Mouse (Mus musculus): ENCODE data around the gene Stac2. TPM values are rescaled to one million over a fixed set of nuclear protein-coding genes. Genes with fewer than 3 reads are reported as not detected.

The Stac2 gene
- polyA plus RNA-seq, 1 experiment from 2014 or later: 0.17 TPM

DNA sequence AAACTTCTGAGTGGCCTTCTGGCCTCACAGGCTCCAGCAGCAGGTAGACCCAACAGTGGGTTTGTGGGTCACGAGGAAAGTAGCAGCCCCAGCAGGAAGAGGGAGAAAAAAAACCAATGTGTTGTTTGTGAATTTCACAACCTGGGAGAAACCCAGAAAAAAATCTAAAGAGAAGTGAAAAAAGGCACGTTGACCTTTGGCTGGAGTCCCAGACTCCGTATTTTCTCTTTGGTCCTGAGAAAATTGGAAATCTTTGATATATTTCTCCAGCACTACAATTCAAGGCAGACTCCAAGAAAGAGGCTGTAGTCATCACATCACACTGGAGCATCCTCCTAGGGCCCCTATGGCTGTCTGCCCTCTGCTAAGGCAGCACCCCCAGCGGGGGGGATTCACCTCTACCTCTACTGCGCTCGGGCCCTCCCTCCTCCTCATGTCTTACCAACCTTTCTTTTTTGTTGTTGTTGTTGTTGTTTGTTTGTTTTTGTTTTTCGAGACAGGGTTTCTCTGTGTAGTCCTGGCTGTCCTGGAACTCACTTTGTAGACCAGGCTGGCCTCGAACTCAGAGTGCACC lies 55.8 kb downstream of the Stac2 start:
- DNase-seq (ENCODE audit: low spot score) (no peak), ATAC-seq (ENCODE audit: insufficient number of reproducible peaks, low FRiP score, low TSS enrichment, low read depth) (no peak)
- peaks cover 16% of the 10 kb centered on the region for H3K27me3 ChIP-seq (ENCODE audit: control insufficient read depth, insufficient read depth, low read length)
- 81% methylated on average over 8 of the region's 8 CpGs for WGBS
- H3K4me3 ChIP-seq (ENCODE audit: low read depth, low read length): no peak overlapping the region
- H3K36me3 ChIP-seq (ENCODE audit: control insufficient read depth, insufficient read depth, low read length): no peaks in the 10 kb centered on the region
- peaks cover 24% of the 10 kb centered on the region; the same call in 1 of the 2 replicates for H3K4me1 ChIP-seq (ENCODE audit: control insufficient read depth, insufficient read depth, low read length)
- H3K9me3 ChIP-seq (ENCODE audit: control insufficient read depth, low read length): no peaks in the 10 kb centered on the region
- H3K9ac ChIP-seq (ENCODE audit: low read length): no peak overlapping the region
- no peak overlapping the region for H3K4me2 ChIP-seq (ENCODE audit: low read depth, severe bottlenecking)
- H3K27ac ChIP-seq (replicated peaks; ENCODE audit: low read depth, low read length): no peak overlapping the region

DNA sequence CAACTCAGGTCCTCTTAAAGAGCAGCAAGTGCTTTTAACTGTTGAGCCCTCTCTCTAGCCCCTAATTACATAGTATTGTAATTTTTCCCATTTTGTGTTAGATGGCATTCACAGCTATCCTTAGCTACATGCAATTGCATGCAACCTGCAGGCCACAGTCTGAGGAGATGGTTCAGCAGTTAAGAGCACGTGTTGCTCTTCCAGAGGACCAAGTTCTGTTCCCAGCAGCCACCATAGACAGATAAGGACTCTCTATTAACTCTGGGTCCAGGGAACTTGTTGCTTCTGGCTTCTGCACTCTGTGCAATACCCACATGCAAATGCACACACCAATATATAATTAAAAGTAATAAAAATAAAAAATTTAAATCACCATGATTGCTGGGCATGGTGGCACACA lies 56.6 kb downstream of the Stac2 start:
- H3K9me3 ChIP-seq (ENCODE audit: control insufficient read depth, low read length): no peaks in the 10 kb centered on the region
- WGBS: 78% methylated on average over 1 of the region's 1 CpGs
- H3K9ac ChIP-seq (ENCODE audit: low read length): no peak overlapping the region
- H3K27ac ChIP-seq (replicated peaks; ENCODE audit: low read depth, low read length): no peak overlapping the region
- H3K27me3 ChIP-seq (ENCODE audit: control insufficient read depth, insufficient read depth, low read length): peaks cover 12% of the 10 kb centered on the region
- ATAC-seq (ENCODE audit: insufficient number of reproducible peaks, low FRiP score, low TSS enrichment, low read depth): no peak
- no peak overlapping the region for H3K4me3 ChIP-seq (ENCODE audit: low read depth, low read length)
- peaks cover 19% of the 10 kb centered on the region; the same call in 1 of the 2 replicates for H3K4me1 ChIP-seq (ENCODE audit: control insufficient read depth, insufficient read depth, low read length)
- no peaks in the 10 kb centered on the region for H3K36me3 ChIP-seq (ENCODE audit: control insufficient read depth, insufficient read depth, low read length)
- DNase-seq (ENCODE audit: low spot score): no peak
- H3K4me2 ChIP-seq (ENCODE audit: low read depth, severe bottlenecking): no peak overlapping the region

DNA sequence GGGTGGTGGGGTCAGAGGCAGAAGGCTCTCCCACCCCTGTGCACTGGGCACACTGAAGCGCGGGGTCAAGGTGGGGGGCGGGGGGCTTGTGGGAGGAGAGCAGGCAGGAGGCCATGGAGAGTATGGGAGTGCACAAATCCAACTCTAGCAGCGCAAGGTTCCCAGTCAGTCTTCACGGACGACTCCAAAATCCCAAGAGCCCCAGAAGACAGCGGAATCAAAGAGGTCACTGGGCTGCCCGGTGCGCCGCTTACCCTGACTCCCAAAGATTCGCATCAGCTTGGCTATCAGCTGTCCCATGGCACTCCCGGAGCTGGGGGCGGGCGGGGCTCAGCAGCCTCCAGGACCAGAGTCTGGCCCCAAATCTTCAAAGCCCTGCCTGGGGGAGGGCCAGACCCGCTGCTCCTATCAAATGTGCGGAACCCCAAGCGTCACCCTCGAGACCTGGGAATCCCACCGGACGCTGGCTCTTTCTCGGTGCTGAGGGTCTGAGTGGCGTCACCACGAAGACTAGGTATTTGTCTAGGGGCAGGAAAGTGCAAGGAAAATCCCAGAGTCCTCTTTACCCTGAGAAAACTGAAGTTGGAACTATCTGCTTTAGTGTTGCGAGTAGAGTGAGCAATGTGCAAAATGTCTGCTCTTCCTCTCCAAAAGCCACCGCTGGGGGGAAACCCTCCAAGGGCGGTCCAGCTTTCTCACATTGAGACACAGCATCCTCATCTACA lies 57.5 kb downstream of the Stac2 start, which contains the start of gene Arl5c:
Gene Arl5c (minus strand): TSS at position 618 of the 725 bp plus-strand sequence.
- H3K27me3 ChIP-seq (ENCODE audit: control insufficient read depth, insufficient read depth, low read length): 0 out of 2 replicates have a peak, but pooled peaks cover 7% of the 10 kb centered on the region
- no peaks in the 10 kb centered on the region for H3K36me3 ChIP-seq (ENCODE audit: control insufficient read depth, insufficient read depth, low read length)
- peak within 1 kb of the TSS; percentile 84 for H3K4me2 ChIP-seq (ENCODE audit: low read depth, severe bottlenecking)
- DNase-seq (ENCODE audit: low spot score): peak; percentile 70
- no peaks in the 10 kb centered on the region for H3K9me3 ChIP-seq (ENCODE audit: control insufficient read depth, low read length)
- peak; percentile 42; the same call in 1 of the 2 replicates for ATAC-seq (ENCODE audit: insufficient number of reproducible peaks, low FRiP score, low TSS enrichment, low read depth)
- H3K4me1 ChIP-seq (ENCODE audit: control insufficient read depth, insufficient read depth, low read length): peaks cover 13% of the 10 kb centered on the region; the same call in 1 of the 2 replicates
- H3K4me3 ChIP-seq (ENCODE audit: low read depth, low read length): peak within 1 kb of the TSS; percentile 32
- under 1% methylated on average over 26 of the region's 26 CpGs for WGBS
- no peak within 1 kb of the TSS for H3K27ac ChIP-seq (replicated peaks; ENCODE audit: low read depth, low read length)
- H3K9ac ChIP-seq (ENCODE audit: low read length): peak within 1 kb of the TSS; percentile 36

DNA sequence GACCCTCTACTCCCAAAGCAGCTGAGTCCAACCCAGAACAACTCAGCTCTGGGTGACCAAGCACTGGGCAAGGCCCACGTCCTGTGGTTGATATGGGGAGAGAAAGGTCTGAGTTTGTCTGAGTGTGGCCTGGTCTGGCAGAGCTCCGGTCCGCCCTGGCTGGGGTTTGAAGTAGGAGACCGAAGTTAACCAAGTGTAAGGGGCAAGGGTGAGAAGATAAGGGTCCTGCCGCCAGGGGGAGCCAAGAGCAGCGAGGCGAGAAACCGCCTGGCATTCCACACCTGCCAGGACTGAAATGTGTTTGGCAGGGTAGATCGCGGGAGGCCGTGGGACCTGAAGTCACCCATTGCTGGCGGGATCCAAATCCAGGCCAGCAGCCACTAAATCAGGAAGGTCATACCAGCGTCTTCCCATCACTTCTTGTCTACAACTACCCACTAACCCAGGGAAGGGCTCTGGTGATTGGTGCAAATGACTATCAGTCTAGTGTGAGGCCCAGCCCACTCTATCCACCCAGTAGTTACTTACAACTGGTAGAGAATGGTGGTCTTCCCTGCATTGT lies 58.6 kb downstream of the Stac2 start:
- Histone ChIP-seq H3K27me3 (ENCODE audit: control insufficient read depth, insufficient read depth, low read length) (0 out of 2 replicates have a peak, but pooled peaks cover 4% of the 10 kb centered on the region), H3K4me2 (ENCODE audit: low read depth, severe bottlenecking) (peak overlapping the region; percentile 84; the same call in 1 of the 2 replicates), H3K36me3 (ENCODE audit: control insufficient read depth, insufficient read depth, low read length) (no peaks in the 10 kb centered on the region), H3K9ac (ENCODE audit: low read length) (no peak overlapping the region), H3K4me3 (ENCODE audit: low read depth, low read length) (peak overlapping the region; percentile 32), H3K9me3 (ENCODE audit: control insufficient read depth, low read length) (no peaks in the 10 kb centered on the region), H3K27ac (replicated peaks; ENCODE audit: low read depth, low read length) (no peak overlapping the region), H3K4me1 (ENCODE audit: control insufficient read depth, insufficient read depth, low read length) (peaks cover 18% of the 10 kb centered on the region)
- no peak for ATAC-seq (ENCODE audit: insufficient number of reproducible peaks, low FRiP score, low TSS enrichment, low read depth)
- WGBS: 7% methylated on average over 13 of the region's 13 CpGs
- DNase-seq (ENCODE audit: low spot score): peak; percentile 86

DNA sequence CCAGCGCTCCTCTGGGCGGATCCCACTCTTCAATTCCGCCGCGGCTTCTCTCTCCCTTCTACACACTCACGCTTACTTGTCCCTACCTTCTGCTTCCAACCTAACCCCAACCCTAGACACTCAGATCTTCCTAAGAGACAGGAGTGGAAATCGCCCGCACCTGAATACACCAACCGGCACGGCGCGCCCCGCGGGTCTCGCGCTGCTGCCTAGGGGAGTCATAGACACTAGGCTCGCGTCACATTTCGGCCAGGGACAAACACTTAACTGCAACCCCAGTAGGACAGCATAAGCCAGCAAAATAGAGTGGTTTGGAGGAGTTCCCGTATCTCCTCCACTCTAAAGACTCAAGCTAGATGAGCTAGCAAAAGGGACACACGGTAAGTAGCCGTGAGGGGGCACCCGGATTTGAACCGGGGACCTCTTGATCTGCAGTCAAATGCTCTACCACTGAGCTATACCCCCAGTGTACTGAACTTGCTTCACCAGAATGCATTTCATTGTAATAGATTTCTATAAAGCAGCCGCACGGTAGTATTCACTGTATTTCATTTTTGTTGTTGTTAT lies 64.6 kb downstream of the Stac2 start:
- H3K9me3 ChIP-seq (ENCODE audit: control insufficient read depth, low read length): no peaks in the 10 kb centered on the region
- peak; percentile 93 for DNase-seq (ENCODE audit: low spot score)
- WGBS: under 1% methylated on average over 26 of the region's 26 CpGs
- peak overlapping the region; percentile 52; the same call in 1 of the 2 replicates for H3K27ac ChIP-seq (replicated peaks; ENCODE audit: low read depth, low read length)
- peaks cover 27% of the 10 kb centered on the region for H3K27me3 ChIP-seq (ENCODE audit: control insufficient read depth, insufficient read depth, low read length)
- H3K36me3 ChIP-seq (ENCODE audit: control insufficient read depth, insufficient read depth, low read length): no peaks in the 10 kb centered on the region
- H3K4me2 ChIP-seq (ENCODE audit: low read depth, severe bottlenecking): peak overlapping the region; percentile 68
- peak; percentile 63; the same call in 1 of the 2 replicates for ATAC-seq (ENCODE audit: insufficient number of reproducible peaks, low FRiP score, low TSS enrichment, low read depth)
- peaks cover 16% of the 10 kb centered on the region for H3K4me1 ChIP-seq (ENCODE audit: control insufficient read depth, insufficient read depth, low read length)
- H3K4me3 ChIP-seq (ENCODE audit: low read depth, low read length): peak overlapping the region; percentile 92
- peak overlapping the region; percentile 71 for H3K9ac ChIP-seq (ENCODE audit: low read length)

DNA sequence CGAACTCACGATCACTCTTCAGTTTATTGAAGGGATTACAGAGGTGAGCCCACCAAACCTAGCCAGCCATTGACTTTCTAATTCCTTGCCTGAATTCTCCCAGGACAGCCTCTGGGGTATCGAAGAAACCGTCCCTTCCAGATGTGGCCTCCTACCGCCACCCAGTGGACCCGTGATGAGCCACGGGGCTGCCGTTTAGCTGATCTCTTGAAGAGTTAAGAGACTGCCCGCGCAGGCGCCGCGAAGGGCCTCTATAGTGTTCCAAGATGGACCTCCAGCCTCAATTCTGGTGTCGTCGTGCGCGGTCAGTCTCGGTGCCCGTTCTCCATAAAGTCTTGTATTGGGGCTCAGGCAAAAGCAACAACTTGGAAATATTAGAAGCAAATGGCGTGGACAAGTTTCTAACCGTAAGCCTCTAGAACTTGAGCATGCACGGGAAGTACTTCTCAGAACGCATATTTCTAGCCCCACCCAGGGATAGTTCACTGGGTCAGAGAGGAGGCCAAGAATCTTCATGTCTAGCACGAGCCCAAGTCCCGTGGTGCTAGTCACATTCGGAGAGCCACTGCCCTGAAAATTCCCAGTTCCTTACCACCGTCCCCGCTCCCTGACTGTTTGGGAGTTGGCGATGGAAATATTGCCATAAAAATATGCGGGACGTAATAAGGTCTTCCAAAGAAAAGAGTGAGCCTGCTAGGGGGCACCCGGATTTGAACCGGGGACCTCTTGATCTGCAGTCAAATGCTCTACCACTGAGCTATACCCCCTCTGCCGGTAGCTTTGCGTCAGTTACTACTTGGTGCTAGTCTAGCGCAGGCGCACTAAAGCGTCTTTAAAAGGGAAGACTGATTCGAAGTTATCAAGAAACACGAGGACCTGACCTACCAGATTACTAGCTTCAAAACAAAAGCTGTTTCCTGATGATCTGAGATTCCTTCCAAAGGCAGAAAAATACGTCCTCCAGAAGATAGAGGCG lies 65.4 kb downstream of the Stac2 start:
- Histone ChIP-seq H3K9me3 (ENCODE audit: control insufficient read depth, low read length) (no peaks in the 10 kb centered on the region), H3K9ac (ENCODE audit: low read length) (peak overlapping the region; percentile 71), H3K4me2 (ENCODE audit: low read depth, severe bottlenecking) (peak overlapping the region; percentile 68), H3K27ac (replicated peaks; ENCODE audit: low read depth, low read length) (peak overlapping the region; percentile 52; the same call in 1 of the 2 replicates), H3K4me1 (ENCODE audit: control insufficient read depth, insufficient read depth, low read length) (peaks cover 16% of the 10 kb centered on the region), H3K36me3 (ENCODE audit: control insufficient read depth, insufficient read depth, low read length) (no peaks in the 10 kb centered on the region), H3K27me3 (ENCODE audit: control insufficient read depth, insufficient read depth, low read length) (peaks cover 27% of the 10 kb centered on the region), H3K4me3 (ENCODE audit: low read depth, low read length) (peak overlapping the region; percentile 92)
- DNase-seq (ENCODE audit: low spot score): peak; percentile 98
- under 1% methylated on average over 42 of the region's 42 CpGs for WGBS
- ATAC-seq (ENCODE audit: insufficient number of reproducible peaks, low FRiP score, low TSS enrichment, low read depth): peak; percentile 77

DNA sequence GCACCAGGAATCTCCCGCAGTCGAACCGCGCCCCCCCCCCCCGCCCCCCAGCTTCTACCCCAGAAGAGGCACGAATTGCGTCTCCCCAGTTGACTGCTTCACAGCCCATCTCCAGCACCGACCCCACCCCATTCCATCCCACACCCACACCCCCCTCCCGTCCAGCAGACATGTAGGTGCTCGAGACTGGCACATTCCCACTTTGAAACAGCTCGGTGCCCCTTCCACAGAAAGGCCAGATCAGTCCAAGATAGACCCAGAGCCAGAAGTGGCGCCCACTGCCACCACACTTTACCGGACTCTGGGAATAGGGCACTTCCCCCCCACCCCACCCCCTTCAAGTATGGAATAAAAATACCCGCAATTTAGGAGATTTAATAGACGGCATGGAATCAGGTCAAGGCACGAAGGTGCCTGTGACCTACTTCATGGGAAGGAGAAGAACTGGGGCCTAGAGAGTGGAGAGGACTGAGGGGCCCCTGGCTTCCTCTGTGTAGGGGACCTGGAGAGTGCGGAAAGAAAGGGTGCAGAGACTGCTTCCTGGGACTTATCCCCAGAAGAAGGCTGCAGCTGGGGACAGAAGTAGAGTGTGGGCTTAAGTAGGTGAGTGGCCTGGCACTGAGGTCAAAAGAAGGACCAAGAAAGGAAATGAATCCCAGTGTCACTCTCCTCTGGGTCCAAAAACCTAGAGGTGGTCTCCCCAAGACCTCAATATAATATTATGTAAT lies 66.4 kb downstream of the Stac2 start:
- Histone ChIP-seq H3K4me1 (ENCODE audit: control insufficient read depth, insufficient read depth, low read length) (peaks cover 16% of the 10 kb centered on the region), H3K4me2 (ENCODE audit: low read depth, severe bottlenecking) (peak overlapping the region; percentile 83), H3K4me3 (ENCODE audit: low read depth, low read length) (peak overlapping the region; percentile 92), H3K36me3 (ENCODE audit: control insufficient read depth, insufficient read depth, low read length) (no peaks in the 10 kb centered on the region), H3K27ac (replicated peaks; ENCODE audit: low read depth, low read length) (no peak overlapping the region), H3K9ac (ENCODE audit: low read length) (no peak overlapping the region), H3K9me3 (ENCODE audit: control insufficient read depth, low read length) (no peaks in the 10 kb centered on the region), H3K27me3 (ENCODE audit: control insufficient read depth, insufficient read depth, low read length) (peaks cover 27% of the 10 kb centered on the region)
- no peak for ATAC-seq (ENCODE audit: insufficient number of reproducible peaks, low FRiP score, low TSS enrichment, low read depth)
- WGBS: 36% methylated on average over 12 of the region's 17 CpGs
- no peak for DNase-seq (ENCODE audit: low spot score)

Data from limb, embryonic 11.5 days (tissue).